Mouse (Mus musculus): ENCODE measurements around the gene Plce1.

Plce1 gene

GRCm38 (mm10) chr19:38729264-38729663 lies 248.4 kb downstream of the Plce1 start:
- no peak for DNase-seq (ENCODE audit: low read depth)

GRCm38 (mm10) chr19:38744546-38744945 lies 263.6 kb downstream of the Plce1 start:
- no peak for DNase-seq (ENCODE audit: low read depth)

GRCm38 (mm10) chr19:38745810-38746491 lies 265.0 kb downstream of the Plce1 start:
- no peak for DNase-seq (ENCODE audit: low read depth)

GRCm38 (mm10) chr19:38746492-38747014 lies 265.6 kb downstream of the Plce1 start:
- DNase-seq (ENCODE audit: low read depth): no peak

- peak; percentile 21 for DNase-seq (ENCODE audit: low read depth)
These were observed 269.3 kb downstream of the Plce1 start for GRCm38 (mm10) chr19:38750192-38750591.

- no peak for DNase-seq (ENCODE audit: low read depth)
These were observed 276.3 kb downstream of the Plce1 start for GRCm38 (mm10) chr19:38757161-38757560.

- no peak for DNase-seq (ENCODE audit: low read depth)
These were observed 277.1 kb downstream of the Plce1 start for GRCm38 (mm10) chr19:38758056-38758455.

GRCm38 (mm10) chr19:38758685-38759472 lies 278.0 kb downstream of the Plce1 start:
- DNase-seq (ENCODE audit: low read depth): peak; percentile 60

GRCm38 (mm10) chr19:38760441-38760840 lies 279.5 kb downstream of the Plce1 start:
- peak; percentile 41 for DNase-seq (ENCODE audit: low read depth)

- no peak for DNase-seq (ENCODE audit: low read depth)
These were observed 285.4 kb downstream of the Plce1 start for GRCm38 (mm10) chr19:38766306-38766705.

GRCm38 (mm10) chr19:38775548-38775947 lies 294.6 kb downstream of the Plce1 start:
- peak; percentile 81 for DNase-seq (ENCODE audit: low read depth)

- peak; percentile 85 for DNase-seq (ENCODE audit: low read depth)
These were observed 297.9 kb downstream of the Plce1 start for GRCm38 (mm10) chr19:38778805-38779204.

- DNase-seq (ENCODE audit: low read depth): peak; percentile 55
These were observed 302.6 kb downstream of the Plce1 start for GRCm38 (mm10) chr19:38783542-38783941.

- DNase-seq (ENCODE audit: low read depth): no peak
These were observed 306.8 kb downstream of the Plce1 start for GRCm38 (mm10) chr19:38787756-38788155.

- DNase-seq (ENCODE audit: low read depth): no peak
These were observed 312.7 kb downstream of the Plce1 start for GRCm38 (mm10) chr19:38793563-38794045.

- DNase-seq (ENCODE audit: low read depth): no peak
These were observed 315.6 kb downstream of the Plce1 start for GRCm38 (mm10) chr19:38796546-38796945.

- no peak for DNase-seq (ENCODE audit: low read depth)
These were observed 317.4 kb downstream of the Plce1 start for GRCm38 (mm10) chr19:38798291-38798690.

- DNase-seq (ENCODE audit: low read depth): no peak
These were observed 317.9 kb downstream of the Plce1 start for GRCm38 (mm10) chr19:38798801-38799200.

- DNase-seq (ENCODE audit: low read depth): peak; percentile 11
These were observed 337.3 kb downstream of the Plce1 start for GRCm38 (mm10) chr19:38818191-38818590.

- peak; percentile 97 for DNase-seq (ENCODE audit: low read depth)
These were observed 338.0 kb downstream of the Plce1 start, which contains the start of gene Noc3l for GRCm38 (mm10) chr19:38818766-38819426. Noc3l (minus strand) TSS chr19:38819237.

- no peak for DNase-seq (ENCODE audit: low read depth)
These were observed 338.5 kb downstream of the Plce1 start for GRCm38 (mm10) chr19:38819427-38819802.

- DNase-seq (ENCODE audit: low read depth): peak; percentile 77
These were observed 339.4 kb downstream of the Plce1 start for GRCm38 (mm10) chr19:38820186-38820804.

Data from NIH3T3 (cell line).